Mouse (Mus musculus) heart, adult 18-20 months (tissue): ENCODE data around the gene Slc16a14. TPM values are rescaled to one million over a fixed set of nuclear protein-coding genes. Genes with fewer than 3 reads are reported as not detected.

Experiments used
- DNase-seq, 2 experiments: peaks; one replicate each; pipeline ENCODE4 v3.0.0; 2021 to 2022; ENCODE audit warnings: mixed read lengths in 1 of 2
- total RNA-seq, 2 experiments: library from RNA; stranded (reverse); gene quantifications; 2 replicates each; pipeline ENCODE4 v1.2.3; 2021

The Slc16a14 gene
- total RNA-seq, 2 experiments from 2014 or later: 0.35 to 0.36 TPM

GRCm38 (mm10) chr1:84866231-84866630 is 68.7 kb downstream of the Slc16a14 start:
- no peak for DNase-seq

GRCm38 (mm10) chr1:84864645-84865044 is 70.3 kb downstream of the Slc16a14 start:
- no peak for DNase-seq

DNA sequence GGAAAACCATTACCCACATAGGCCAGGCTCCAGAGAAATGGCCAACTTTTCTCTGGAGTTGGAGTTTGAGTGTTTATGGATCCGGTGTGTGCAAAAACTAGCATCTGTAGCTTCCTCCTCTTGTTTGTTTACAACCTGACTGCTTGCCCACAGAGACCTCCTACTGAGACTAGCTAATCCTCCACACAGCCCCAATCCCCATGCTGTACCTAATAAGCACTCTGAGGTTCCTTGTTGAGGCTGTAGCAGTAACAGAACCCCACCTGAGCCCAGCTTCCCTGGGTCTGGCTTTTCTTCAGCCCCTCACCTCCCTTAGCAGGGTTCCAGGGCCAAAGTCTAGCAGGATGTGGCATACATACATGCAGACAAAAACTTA is 73.7 kb downstream of the Slc16a14 start:
- no peak for DNase-seq

- DNase-seq: no peak
Observed at GRCm38 (mm10) chr1:84860360-84861254, 74.3 kb downstream of the Slc16a14 start.

- no peak for DNase-seq
Observed at GRCm38 (mm10) chr1:84859597-84859996, 75.3 kb downstream of the Slc16a14 start.

Other genes starting within 250 kb of the Slc16a14 start
- not detected for gene Dner, start 238.9 kb downstream of the Slc16a14 start, total RNA-seq
- 1 to 10 TPM; 1.9 TPM for gene Fbxo36, start 95.3 kb downstream of the Slc16a14 start, total RNA-seq
- 100 to 1,000 TPM; 178 to 183 TPM for gene Trip12, start 94.6 kb downstream of the Slc16a14 start, total RNA-seq
- not detected for gene Gm10553, start 165.0 kb upstream of the Slc16a14 start, total RNA-seq
- gene A530032D15Rik, start 174.7 kb upstream of the Slc16a14 start, total RNA-seq: under 1 TPM in 1 of 2 experiments, not detected in 1; 0.39 TPM